Mouse (Mus musculus): ENCODE measurements around the gene Ccl27a. TPM values are rescaled to one million over a fixed set of nuclear protein-coding genes. Genes with fewer than 3 reads are reported as not detected.
"Not testable (repeated sequence)": the region's sequence is repeated elsewhere in the genome, so short reads cannot be mapped to it uniquely, and the experiment has no call there.

Gene Ccl27a
- 28.2 and 30.0 TPM in 2 replicates for polyA plus RNA-seq (2014; fragmentation: Nextera tagmentation; extraction: Ambion mirVana)

DNA sequence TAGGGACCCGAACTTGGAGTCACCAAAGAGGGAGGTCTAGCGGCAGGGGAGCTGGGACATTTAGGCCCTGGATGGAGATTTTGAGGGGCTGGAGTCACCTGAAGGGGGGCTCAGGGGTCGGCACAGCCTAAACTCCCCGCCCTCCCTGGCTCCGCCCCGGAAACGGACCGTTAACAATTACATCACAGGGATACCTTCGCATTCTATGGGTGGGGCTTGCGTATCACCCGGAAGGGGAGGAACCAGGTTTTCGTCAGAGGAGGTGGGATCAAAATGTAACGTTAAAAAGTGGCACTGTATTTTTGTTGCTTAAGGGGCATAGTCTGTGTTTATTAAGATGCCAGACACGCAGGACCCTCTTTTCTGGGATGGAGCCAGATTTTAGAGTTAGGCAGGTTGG lies at the start of gene Ccl27a:
Ccl27a (minus strand) TSS at position 246 of the 400 bp plus-strand sequence.
- not testable (repeated sequence) for ATAC-seq (ENCODE audit: insufficient read depth); H3K36me3 ChIP-seq (ENCODE audit: insufficient read depth); H3K9ac ChIP-seq; H3K9me3 ChIP-seq (ENCODE audit: low read depth, low read length); H3K4me1 ChIP-seq (ENCODE audit: insufficient read depth); H3K27ac ChIP-seq (ENCODE audit: low read depth); H3K27me3 ChIP-seq (ENCODE audit: insufficient read depth, low read length)
- peak; percentile 91 for DNase-seq
- Histone ChIP-seq H3K4me3 (ENCODE audit: low read depth, low read length) (peak within 1 kb of the TSS; percentile 32), H3K4me2 (peak within 1 kb of the TSS; percentile 51)
- WGBS: 2% methylated on average over 12 of the region's 14 CpGs

GRCm38 (mm10) chr4:41783197-41783596 lies 9.2 kb upstream of the Ccl27a start:
- H3K36me3 ChIP-seq (ENCODE audit: insufficient read depth); ATAC-seq (ENCODE audit: insufficient read depth); H3K4me1 ChIP-seq (ENCODE audit: insufficient read depth); H3K4me3 ChIP-seq (ENCODE audit: low read depth, low read length); H3K4me2 ChIP-seq; H3K9me3 ChIP-seq (ENCODE audit: low read depth, low read length); H3K27ac ChIP-seq (ENCODE audit: low read depth); H3K27me3 ChIP-seq (ENCODE audit: insufficient read depth, low read length); H3K9ac ChIP-seq; DNase-seq: not testable (repeated sequence)
- 17% methylated on average over 3 of the region's 3 CpGs for WGBS

DNA sequence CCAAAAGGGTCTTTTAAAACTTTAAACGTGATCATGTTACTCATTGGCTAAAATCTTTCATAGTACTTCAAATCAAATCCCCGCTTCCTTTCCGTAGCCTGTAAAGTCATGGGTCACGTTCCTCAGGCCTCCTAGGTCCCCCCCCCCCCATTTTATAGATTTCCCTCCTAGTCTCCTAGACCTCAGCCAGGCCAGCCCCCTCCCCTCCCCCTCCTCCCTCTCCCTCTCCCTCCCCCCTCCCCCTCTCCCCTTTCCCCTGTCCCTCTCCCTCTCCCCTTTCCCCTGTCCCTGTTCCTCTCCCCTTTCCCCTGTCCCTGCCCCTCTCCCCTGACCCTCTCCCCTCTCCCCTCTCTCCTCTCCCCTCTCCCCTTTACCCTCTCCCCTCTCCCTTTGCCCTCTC lies 8.7 kb upstream of the Ccl27a start:
- not testable (repeated sequence) for H3K4me1 ChIP-seq (ENCODE audit: insufficient read depth); ATAC-seq (ENCODE audit: insufficient read depth); H3K4me3 ChIP-seq (ENCODE audit: low read depth, low read length); H3K4me2 ChIP-seq; H3K9me3 ChIP-seq (ENCODE audit: low read depth, low read length); H3K36me3 ChIP-seq (ENCODE audit: insufficient read depth); DNase-seq; H3K27me3 ChIP-seq (ENCODE audit: insufficient read depth, low read length); H3K27ac ChIP-seq (ENCODE audit: low read depth); H3K9ac ChIP-seq
- 45% methylated on average over 4 of the region's 4 CpGs for WGBS

GRCm38 (mm10) chr4:41781748-41782485 lies 7.9 kb upstream of the Ccl27a start:
- WGBS: 27% methylated on average over 15 of the region's 21 CpGs
- not testable (repeated sequence) for H3K27ac ChIP-seq (ENCODE audit: low read depth); H3K4me1 ChIP-seq (ENCODE audit: insufficient read depth); ATAC-seq (ENCODE audit: insufficient read depth); H3K9ac ChIP-seq; H3K4me3 ChIP-seq (ENCODE audit: low read depth, low read length); H3K36me3 ChIP-seq (ENCODE audit: insufficient read depth); H3K9me3 ChIP-seq (ENCODE audit: low read depth, low read length); DNase-seq; H3K4me2 ChIP-seq; H3K27me3 ChIP-seq (ENCODE audit: insufficient read depth, low read length)

GRCm38 (mm10) chr4:41781271-41781670 lies 7.2 kb upstream of the Ccl27a start:
- DNase-seq; ATAC-seq (ENCODE audit: insufficient read depth); H3K4me2 ChIP-seq: not testable (repeated sequence)

GRCm38 (mm10) chr4:41775840-41776239 lies 1.8 kb upstream of the Ccl27a start:
- not testable (repeated sequence) for H3K9me3 ChIP-seq (ENCODE audit: low read depth, low read length); ATAC-seq (ENCODE audit: insufficient read depth); H3K36me3 ChIP-seq (ENCODE audit: insufficient read depth); H3K4me2 ChIP-seq; H3K27me3 ChIP-seq (ENCODE audit: insufficient read depth, low read length); H3K27ac ChIP-seq (ENCODE audit: low read depth); DNase-seq; H3K4me1 ChIP-seq (ENCODE audit: insufficient read depth); H3K4me3 ChIP-seq (ENCODE audit: low read depth, low read length); H3K9ac ChIP-seq
- WGBS: 92% methylated on average over 1 of the region's 1 CpGs

More at GRCm38 (mm10) chr4:41781271-41781670, 7.2 kb upstream of the Ccl27a start:
- H3K27ac ChIP-seq (ENCODE audit: low read depth); H3K36me3 ChIP-seq (ENCODE audit: insufficient read depth); H3K9ac ChIP-seq; H3K4me1 ChIP-seq (ENCODE audit: insufficient read depth); H3K9me3 ChIP-seq (ENCODE audit: low read depth, low read length); H3K27me3 ChIP-seq (ENCODE audit: insufficient read depth, low read length); H3K4me3 ChIP-seq (ENCODE audit: low read depth, low read length): not testable (repeated sequence)
- 17% methylated on average over 6 of the region's 9 CpGs for WGBS

GRCm38 (mm10) chr4:41774506-41774905 lies 459 bp upstream of the Ccl27a start:
- H3K9ac ChIP-seq; DNase-seq; H3K9me3 ChIP-seq (ENCODE audit: low read depth, low read length); H3K27me3 ChIP-seq (ENCODE audit: insufficient read depth, low read length); H3K4me3 ChIP-seq (ENCODE audit: low read depth, low read length); H3K4me1 ChIP-seq (ENCODE audit: insufficient read depth); H3K27ac ChIP-seq (ENCODE audit: low read depth); H3K36me3 ChIP-seq (ENCODE audit: insufficient read depth); ATAC-seq (ENCODE audit: insufficient read depth): not testable (repeated sequence)
- 66% methylated on average over 3 of the region's 3 CpGs for WGBS
- H3K4me2 ChIP-seq: peak overlapping the region; percentile 51

DNA sequence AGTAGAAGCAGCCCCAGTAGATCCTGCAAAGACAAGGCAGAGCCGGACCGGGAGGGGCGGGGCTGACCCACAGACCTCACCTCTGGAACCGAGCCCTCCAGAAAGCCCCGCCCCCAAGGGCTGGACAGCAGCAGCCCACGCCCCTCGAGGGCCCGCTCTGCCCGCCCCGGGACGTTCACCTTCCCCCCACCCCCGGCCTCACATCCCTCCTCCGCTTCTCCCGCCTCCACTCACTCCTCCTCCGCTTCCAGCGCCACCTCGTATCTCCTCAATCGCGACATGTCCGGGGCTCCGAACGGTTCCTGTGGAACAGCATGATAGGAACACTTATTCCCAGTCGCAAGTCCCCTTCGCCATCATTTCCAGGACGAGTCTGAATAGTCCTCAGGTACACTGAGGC lies 545 bp downstream of the Ccl27a start:
- ATAC-seq (ENCODE audit: insufficient read depth); H3K36me3 ChIP-seq (ENCODE audit: insufficient read depth); H3K27ac ChIP-seq (ENCODE audit: low read depth); H3K4me1 ChIP-seq (ENCODE audit: insufficient read depth); H3K9ac ChIP-seq; H3K9me3 ChIP-seq (ENCODE audit: low read depth, low read length); H3K27me3 ChIP-seq (ENCODE audit: insufficient read depth, low read length): not testable (repeated sequence)
- 3% methylated on average over 16 of the region's 25 CpGs for WGBS
- peak; percentile 77 for DNase-seq
- Histone ChIP-seq H3K4me3 (ENCODE audit: low read depth, low read length) (peak overlapping the region; percentile 32), H3K4me2 (peak overlapping the region; percentile 51)

- DNase-seq; H3K36me3 ChIP-seq (ENCODE audit: insufficient read depth); H3K27me3 ChIP-seq (ENCODE audit: insufficient read depth, low read length); H3K27ac ChIP-seq (ENCODE audit: low read depth); H3K9me3 ChIP-seq (ENCODE audit: low read depth, low read length); H3K9ac ChIP-seq; H3K4me1 ChIP-seq (ENCODE audit: insufficient read depth); ATAC-seq (ENCODE audit: insufficient read depth): not testable (repeated sequence)
- 10% methylated on average over 8 of the region's 16 CpGs for WGBS
- peak overlapping the region; percentile 24; the same call in 1 of the 2 replicates for H3K4me3 ChIP-seq (ENCODE audit: low read depth, low read length)
- peak overlapping the region; percentile 49 for H3K4me2 ChIP-seq
These were observed 1.1 kb downstream of the Ccl27a start for GRCm38 (mm10) chr4:41772946-41773345.

GRCm38 (mm10) chr4:41767301-41767700 lies 6.7 kb downstream of the Ccl27a start:
- not testable (repeated sequence) for H3K9ac ChIP-seq; H3K9me3 ChIP-seq (ENCODE audit: low read depth, low read length); DNase-seq; H3K27ac ChIP-seq (ENCODE audit: low read depth); H3K4me3 ChIP-seq (ENCODE audit: low read depth, low read length); H3K36me3 ChIP-seq (ENCODE audit: insufficient read depth); H3K4me2 ChIP-seq; ATAC-seq (ENCODE audit: insufficient read depth); H3K4me1 ChIP-seq (ENCODE audit: insufficient read depth); H3K27me3 ChIP-seq (ENCODE audit: insufficient read depth, low read length)
- 78% methylated on average over 10 of the region's 10 CpGs for WGBS

Measured in lung, embryonic 14.5 days (tissue).